Mouse (Mus musculus) ovary, adult 18-20 months (tissue): ENCODE results near the gene Mrps24.

Experiments used
- DNase-seq: peaks from one replicate; pipeline ENCODE4 v3.0.0; 2022; ENCODE audit warnings: low spot score, mixed read lengths

Gene Mrps24

DNA sequence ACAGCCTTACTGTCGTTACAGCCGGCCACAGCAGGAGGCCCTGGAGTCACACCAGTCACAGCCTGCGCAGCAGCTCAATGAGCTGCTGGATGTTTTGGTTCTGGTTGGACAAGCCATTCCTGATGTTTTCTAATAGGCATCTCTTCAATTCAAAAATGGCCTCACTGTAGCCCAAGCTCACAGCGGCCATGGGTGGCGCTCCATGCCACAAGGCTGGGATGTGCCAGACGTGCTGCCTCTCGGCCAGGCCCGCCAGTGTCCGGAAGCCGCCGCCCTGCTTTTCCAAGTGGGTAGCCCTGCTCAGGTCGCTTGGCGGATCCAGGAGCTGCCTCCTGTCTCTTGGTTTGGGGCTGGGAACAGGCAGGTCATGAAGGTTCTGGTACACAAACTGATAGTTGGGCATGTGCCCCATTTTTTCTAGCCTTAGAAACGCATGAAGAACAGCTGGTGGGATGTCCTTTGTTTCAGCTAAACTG is at the start of gene Mrps24:
Gene Mrps24, minus strand, starts transcription at position 51 of the 476 bp plus-strand sequence.
- DNase-seq: no peak

DNA sequence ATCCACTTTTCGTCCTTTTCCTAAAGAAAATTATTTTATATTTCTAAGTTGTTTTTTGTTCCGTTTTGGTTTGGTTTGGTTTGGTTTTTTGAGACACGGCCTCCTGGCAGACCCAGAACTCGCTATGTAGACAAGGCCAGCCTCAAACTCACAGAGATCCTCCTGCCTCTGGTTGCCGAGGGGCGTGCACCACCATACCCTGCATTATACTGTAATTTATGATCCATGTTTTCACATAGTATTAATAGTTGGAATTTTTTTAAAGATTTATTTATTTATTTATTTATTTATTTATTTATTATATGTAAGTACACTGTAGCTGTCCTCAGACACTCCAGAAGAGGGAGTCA is 47.1 kb upstream of the Mrps24 start:
- no peak for DNase-seq

DNA sequence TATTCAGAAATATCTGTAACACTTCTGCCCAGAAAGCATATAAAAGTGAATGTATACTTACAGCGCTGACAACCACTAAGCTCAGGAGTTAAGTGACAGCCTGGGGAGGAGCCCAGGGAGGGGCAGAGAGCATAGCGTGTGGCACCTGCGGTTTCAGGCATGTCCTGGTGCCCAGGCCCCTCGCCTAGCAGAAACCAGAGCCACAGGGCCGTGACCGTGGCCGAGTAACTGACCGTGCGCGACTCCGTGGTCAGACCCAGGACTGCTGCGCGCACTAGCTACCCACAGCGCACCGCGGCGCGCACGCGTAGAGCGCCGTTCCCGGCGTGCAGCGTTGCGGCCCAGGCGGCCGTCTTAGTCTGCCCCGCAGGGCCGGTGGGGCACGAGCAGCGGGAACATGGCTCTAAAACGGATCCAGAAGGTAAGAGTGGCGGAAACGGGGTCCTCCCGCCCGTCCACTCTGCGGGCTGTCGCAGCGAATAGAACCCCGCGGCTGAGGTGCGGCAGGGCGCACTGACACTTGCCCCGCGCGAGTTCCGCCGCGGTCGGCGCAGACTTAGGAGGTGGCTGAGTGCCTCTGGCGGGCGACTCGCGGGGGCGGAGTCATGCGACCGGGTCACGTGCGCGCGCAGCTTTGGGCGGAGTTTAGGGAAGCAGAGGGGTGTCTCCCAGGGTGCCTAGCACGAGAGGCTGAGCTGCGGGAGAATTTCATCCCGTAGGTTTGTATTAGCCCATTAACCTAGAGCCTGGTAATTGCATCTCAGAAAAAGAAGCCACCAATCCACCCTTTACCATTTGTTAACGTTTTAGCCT is 46.5 kb upstream of the Mrps24 start, which contains the start of gene Urgcp:
Gene Urgcp, minus strand, starts transcription at position 557 of the 813 bp plus-strand sequence.
- peak; percentile 88 for DNase-seq

DNA sequence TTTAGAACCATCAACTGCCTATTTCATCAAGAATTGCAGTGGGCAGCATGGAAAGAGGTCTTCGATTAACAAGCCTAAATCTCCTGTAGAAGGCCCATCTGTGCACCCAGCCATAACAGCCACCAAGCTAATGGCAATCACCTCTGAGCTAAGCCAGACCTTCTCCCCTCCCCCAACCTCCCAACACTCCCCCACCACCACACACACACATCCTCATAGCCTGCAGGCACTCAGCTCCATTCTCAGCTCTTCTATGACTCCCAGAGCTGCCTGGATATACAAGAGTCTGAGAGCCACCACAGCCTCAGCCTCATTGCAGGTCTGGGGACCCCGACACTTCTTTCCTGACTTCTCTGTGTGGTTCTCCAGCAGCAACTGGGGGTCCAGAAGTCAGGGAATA is 38.3 kb upstream of the Mrps24 start:
- DNase-seq: no peak

DNA sequence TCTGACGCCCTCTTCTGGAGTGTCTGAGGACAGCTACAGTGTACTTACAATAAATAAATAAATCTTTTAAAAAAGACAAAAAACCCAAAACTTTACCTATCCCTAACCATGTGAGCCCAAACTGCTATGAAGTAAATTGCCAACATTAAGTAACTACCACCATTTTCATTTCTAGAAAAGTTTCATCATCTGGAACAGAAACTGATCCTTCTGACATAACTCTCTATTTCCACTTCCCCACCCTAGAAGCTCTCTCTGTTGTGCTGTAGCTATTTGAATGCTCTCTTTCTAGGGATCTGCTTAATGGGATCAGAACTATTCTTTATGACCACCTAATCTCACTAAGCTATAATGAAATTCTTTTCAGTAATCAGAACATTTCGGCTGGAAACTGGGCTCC is 29.5 kb upstream of the Mrps24 start:
- no peak for DNase-seq

DNA sequence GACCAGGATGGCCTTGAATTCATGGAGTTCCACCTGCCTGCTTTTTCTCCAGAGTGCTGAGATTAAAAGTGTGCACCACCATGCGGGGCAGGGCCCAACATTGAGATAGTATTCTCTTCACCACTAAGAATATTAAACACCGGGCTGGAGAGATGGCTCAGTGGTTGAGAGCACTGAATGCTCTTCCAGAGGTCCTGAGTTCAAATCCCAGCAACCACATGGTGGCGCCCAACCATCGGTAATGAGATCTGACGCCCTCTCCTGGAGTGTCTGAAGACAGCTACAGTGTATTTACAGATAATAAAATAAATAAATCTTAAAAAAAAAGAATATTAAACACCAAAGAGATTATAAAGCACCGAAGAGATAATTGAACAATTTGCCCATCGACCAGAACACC is 26.6 kb upstream of the Mrps24 start:
- DNase-seq: no peak

DNA sequence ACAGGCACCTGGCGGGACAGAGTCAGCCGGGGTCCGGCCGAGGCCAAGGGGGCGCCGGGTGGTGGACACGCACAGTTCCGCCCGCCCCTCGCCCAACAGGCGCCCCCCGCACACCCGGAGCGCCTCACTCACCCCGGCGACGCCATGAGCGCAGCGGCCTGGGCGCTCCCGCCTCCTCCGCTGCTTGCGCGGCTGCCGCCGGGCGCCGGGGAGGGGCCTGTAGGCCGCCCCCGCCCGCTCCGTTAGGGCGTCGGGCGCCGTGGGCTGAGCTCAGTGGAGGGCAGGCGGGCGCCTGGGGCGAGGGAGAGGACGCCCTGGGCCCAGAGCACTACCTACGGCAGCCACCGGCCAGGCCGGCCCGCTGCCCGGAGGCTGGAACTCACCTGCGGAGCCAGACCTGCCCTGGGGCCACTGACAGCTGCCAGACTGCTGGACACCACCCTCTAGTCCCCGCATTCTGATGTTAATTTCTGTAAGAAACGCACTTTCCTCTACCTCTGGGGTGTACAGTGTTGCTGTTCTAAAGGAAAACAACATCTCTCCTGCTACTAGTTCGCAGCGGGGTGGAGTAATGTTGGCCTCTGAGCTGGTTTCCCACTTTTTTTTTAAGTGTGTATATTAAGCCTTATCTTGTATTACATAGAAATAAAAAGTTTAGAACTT is 25.6 kb upstream of the Mrps24 start:
- peak; percentile 66 for DNase-seq

DNA sequence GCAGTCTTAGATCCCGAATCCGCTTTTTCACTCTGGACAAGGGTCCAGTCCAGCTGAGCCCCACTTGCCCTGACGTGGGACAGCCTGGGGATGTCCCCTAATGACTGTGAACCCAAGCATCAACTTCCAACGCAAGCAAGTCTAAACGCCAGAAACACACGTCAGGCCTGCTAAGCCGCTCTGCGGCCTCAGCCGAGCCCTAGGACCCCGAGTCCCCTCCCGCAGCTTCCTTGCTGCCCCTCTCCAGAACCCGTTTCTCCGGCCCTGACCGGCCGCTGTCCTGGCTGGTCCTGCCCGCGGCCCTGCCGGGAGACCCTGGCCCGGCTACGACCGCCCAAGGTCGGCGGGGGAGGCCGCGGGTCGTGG is 25.1 kb upstream of the Mrps24 start:
- DNase-seq: no peak

DNA sequence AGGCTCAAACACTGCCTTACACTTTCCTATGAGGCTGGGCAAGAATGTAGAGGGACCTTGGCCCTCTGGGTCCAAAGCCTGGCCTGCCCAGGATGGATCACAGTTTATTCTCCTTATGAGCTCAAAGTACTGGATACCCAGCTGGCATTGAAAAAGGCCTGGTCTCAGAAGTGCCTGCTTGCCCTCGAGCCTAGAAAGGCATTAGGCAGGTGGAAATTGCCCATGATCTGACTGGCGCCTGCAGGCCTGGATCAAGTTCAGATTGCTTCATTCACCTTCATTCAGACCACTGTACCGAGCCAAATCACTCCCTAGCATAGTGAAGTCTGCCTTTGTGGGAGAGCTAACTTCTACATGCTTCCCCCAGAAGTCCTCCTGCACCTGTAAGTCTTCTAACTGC is 24.4 kb upstream of the Mrps24 start:
- no peak for DNase-seq

DNA sequence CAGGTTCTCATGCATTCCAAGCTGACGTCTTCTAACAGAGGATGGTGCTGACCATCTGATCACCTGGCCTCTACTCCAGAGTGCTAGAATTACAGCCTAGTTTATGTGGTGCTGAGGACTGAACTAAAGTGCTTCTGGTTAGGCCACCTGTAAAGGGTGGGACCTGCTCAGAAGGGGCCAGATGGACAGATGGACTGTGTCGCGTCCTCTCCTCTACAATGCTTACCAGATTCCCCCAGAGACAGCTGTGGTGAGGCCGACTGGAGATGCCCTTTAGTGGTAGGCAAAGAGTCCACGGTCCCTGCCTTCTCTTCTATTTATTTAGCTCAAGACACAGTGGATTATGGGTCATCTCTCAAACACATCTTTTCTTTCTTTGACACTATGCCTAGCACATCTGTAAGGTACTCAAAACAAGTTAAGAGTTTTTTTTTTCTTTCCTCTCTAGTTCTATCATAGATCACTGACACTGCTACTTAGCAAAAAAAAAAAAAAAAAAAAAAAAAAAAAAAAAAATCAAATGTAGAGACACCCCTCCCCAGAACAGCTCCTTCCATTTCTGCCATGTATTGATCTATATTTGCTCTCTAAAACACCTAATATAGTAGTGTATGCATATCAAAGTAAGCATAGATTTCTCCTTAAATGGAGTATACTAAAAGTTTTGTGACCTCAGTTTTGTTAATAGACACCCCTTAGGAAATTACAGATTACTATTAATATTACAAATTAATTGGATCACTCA is 23.6 kb upstream of the Mrps24 start:
- no peak for DNase-seq

DNA sequence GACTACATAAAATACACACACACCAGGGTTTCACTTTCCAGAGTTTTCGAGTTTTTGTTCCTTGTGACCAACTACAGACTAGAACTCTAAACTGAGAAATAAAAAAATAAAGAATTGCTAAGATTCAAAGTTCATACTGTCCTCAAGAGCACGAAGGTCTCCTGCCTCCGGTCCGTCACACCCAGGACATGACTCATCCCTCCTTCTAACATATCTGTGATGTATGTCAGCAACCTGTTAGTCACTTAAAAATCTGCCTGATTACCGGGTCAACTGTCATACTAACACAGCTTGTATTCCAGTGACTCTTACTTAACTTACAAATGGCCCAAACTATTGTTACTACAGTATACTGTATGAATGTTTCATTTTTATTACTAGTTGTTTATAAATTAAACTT is 21.7 kb upstream of the Mrps24 start:
- no peak for DNase-seq

DNA sequence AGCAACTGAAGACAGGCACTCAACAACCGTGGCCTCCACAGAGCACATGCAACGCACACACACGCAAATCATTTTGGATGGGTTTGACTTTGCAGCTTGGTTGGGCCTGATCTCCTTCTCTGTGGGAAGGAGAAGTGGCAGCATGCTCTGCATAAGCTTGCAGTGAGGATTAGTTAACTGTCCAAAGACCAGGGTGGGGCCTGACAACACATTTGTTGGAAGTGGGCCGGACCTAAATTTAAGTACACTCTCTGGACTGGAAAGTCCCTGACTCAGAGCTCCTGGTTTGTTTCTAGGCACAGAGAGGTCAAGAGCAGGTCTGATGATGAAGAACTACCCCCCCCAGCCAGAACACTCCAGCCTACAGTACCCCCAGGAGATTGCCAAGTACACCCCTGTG is 18.8 kb upstream of the Mrps24 start:
- no peak for DNase-seq

DNA sequence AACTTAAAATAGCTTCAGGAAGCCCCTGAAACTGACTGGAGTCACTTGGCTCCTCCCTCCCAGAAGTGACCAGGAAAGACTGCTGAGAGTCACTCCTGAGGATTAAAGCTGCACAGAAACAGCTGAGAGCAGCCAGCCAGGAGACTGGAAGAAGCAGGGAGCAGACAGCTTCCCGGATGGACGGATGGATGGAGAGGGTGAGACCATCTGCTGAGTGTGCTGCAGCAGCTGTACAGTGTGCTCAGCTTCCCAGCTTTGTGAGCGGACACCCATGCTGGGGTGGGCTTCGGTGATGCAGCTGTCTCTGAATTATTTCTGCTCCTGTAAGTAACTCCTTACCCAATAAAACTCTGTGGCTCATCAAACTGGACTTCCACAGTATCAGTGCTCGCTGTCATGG is 16.9 kb upstream of the Mrps24 start:
- DNase-seq: no peak

DNA sequence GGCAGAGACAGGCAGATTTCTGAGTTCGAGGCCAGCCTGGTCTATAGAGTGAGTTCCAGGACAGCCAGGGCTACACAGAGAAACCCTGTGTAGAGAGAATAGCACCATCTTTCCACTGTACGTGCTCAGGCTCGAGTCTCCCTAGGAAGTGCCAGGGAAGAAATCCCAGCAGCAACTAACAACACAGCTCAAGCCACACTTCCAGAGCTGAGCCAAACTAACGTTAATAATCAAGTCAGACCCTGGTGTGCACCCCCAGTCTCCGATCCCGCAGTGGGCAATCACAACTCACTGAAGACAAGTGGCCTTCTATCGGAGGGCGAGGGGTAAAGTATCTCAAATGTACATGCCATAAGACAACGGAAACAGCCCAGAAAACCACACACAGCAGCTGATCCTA is 14.1 kb upstream of the Mrps24 start:
- DNase-seq: no peak

DNA sequence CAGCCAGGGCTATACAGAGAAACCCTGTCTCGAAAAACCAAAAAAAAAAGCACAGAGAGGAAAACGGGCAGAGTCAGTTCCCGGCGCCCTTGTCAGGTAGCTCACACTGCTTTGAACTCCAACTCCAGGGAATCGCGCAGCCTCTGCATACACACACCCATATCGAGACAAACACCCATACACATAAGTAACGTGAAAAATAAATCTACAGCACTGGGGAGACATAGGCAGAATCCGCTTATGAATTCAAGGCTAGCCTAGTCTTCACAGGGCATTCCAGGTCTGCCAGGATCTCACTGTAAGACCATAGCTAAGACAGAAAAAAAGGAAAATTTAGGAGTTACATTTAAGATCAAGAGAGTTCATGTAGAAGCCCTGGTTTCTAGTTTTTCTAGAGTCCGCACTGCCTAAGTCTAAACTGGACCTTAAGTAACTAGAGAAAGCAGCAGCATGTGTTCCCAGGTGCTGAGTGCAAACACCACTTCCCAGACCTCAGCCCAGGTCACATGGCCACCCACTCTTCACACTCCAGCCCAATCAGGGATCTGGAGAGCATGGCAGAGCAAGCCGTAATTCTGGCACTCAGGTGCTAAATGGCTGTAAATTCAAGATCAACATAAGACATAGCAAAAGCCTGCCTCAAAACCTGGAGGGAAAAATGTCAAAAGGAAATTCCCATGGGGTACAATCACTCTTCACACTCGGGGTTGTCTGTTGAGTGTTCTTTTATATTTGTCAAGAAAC is 3.3 kb upstream of the Mrps24 start:
- DNase-seq: no peak

DNA sequence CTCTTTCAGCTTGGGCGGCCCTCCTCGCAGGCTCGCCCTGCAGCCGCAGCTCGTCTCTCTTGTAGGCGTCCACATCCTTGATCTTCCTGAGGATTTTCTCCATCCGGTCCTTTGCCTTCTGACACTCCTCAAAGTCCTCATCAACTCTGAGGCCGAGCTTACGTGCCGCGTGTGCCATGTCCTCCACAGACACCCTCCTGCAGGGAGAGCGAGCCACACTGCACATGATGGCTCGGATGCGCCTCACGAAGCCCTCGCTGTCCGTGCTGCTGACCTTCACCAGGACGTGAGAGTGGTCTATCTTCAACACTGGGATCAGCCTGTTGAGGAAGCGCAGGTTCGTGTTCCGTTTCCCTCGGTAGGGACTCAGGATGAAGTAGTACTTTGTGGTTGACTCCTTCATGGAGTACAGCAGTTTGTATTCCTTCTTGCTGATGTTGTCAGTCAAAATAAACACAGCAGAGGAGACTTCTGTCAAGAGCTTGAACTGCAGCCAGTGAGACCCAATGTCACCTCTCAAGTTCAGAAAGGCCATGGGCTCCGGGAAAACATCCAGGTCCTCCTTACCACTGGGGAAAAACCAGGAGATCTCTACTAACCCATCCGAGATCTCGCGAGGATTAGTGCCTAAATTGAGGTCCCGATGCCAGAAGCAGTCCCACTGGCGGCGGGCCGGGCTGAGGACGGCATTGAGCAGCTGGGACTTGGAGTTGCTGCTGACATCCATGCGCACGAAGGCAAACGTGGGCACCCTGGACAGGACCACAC is 1.6 kb upstream of the Mrps24 start:
- DNase-seq: no peak

DNA sequence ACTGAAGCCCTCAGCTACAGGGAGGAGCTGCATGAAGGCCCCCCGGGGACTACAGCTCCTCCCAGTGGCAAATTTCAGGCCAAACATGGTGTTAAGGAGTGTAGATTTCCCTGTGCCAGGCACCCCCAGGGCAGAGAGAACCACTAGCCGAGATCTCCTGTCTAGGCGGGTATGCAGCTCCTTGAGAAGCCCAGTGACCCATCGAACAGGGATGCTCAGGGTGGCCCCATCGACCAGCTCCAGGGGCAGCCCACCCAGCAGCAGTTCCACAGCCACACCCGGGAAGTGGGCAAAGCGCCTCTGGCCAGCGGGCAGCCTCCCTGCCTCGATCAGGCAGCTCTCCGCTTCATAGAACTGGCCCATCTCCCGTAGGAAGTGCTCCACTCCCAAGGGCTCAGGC is 766 bp upstream of the Mrps24 start:
- no peak for DNase-seq

DNA sequence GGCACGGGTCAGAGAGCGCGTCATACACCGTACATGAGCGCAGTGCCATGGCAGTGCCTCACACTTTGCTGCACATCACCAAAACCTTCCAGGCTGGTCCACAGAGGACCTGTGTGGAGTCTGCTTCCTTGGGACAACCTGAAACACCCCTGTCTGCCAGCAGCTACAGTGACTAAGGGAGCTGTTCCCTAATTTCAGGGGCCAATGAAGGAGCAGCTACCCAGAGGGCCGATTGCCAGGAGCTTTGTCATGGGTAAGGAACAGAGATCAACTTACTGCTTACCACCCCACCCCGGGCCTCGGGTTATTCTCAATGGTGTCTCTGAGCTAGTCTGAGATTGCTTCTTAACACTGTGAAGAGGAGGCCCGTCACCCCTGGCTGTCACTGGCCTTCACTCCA is 301 bp downstream of the Mrps24 start:
- no peak for DNase-seq

DNA sequence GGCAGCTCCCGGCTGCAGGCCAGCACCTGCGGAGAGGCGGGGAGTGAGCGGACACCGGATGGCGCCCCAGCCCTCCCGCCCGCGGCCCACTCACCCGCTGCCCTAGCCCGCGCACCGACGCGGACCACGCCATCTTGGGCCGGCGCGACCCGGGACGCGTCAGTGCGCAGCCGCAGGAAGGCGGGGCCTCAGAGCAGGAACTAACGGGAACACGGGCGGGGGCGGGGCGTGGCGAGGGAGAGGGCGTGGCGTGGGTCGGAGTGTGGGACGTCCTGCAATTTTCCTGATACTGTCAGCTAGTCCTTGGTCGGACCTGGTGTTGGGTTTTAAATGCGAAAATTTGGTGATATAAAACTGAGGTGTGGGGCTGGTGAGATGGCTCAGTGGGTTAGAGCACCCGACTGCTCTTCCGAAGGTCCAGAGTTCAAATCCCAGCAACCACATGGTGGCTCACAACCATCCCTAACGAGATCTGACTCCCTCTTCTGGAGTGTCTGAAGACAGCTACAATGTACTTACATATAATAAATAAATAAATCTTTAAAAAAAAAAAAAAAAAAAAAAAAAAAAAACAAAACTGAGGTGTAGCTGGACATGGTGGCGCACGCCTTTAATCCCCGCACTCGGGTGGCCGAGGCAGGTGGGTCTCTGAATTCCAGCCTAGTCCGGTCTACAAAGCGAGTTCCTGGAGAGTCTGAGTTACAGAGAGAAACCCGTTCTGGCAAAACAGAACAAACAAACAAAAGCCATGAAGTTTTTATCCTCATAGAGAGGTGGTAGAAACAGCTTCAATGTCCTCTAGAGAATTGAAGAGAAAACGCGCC is 7.7 kb downstream of the Mrps24 start:
- DNase-seq: peak; percentile 79

DNA sequence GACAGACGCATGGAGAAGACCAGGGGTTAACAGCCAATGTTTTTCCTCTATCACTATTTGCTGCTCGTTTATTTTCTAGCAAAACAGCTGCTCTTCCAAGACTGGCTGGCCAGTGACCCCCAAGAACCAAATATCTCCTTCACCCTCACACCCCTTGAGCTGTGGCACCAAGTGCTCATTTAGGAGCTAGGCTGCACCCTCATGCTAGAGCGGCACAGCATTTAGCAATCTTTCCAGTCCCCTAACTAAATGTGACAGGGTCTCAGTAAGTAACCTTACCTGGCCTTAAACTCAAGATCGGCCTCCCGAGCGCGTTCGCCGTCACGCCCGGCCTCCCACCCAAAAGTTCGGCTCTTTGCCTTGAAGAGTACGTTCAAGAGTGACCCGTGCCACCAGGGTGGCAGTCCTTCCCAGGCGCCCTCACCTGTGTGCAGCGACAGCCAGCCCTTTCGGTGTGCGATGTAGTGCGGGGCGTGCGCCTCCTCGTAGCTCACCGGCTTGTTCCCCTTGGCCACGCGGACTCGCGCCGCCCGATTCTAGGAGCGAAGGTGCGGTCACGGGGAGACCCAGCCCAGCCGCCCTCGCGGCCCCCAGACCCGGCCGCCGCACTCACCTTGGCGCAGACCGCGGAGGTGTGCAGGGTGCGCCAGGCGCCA is 8.5 kb downstream of the Mrps24 start:
- DNase-seq: no peak
